Mouse (Mus musculus) cerebellum, adult 2 months (tissue): ENCODE measurements around the gene Boc.

Source experiments
- CTCF ChIP-seq: fragments of 200-500 bp; IDR thresholded peaks from 2 replicates; pipeline ENCODE4 v1.5.1; 2011; ENCODE audit warnings: low read depth, mild to moderate bottlenecking, control low read depth, low read length, moderate library complexity, borderline replicate concordance; ENCODE audit not compliant: insufficient read depth
- POLR2A ChIP-seq: fragments of 200-500 bp; IDR thresholded peaks from 2 replicates; pipeline ENCODE4 v1.6.1; 2011; ENCODE audit warnings: low read length, control low read depth, borderline replicate concordance; ENCODE audit not compliant: insufficient read depth

- TF ChIP-seq CTCF: no peak
- TF ChIP-seq POLR2A: no peak
Measured at GRCm38 (mm10) chr16:44604021-44604616, 45.4 kb upstream of the Boc start.
